Mouse (Mus musculus) MEL (cell line): Measurements from ENCODE around the gene St6gal1. TPM values are rescaled to one million over a fixed set of nuclear protein-coding genes. Genes with fewer than 3 reads are reported as not detected.

Experiments
- DNase-seq: peaks from one replicate; pipeline ENCODE4 v3.0.0; 2011; ENCODE audit warnings: low read depth, low spot score
- H3K27ac ChIP-seq: 2 replicates; pipeline ENCODE4 v1.5.1; 2012; ENCODE audit warnings: low read depth, mild to moderate bottlenecking, control low read depth, low read length, moderate library complexity; ENCODE audit not compliant: control insufficient read depth
- H3K27me3 ChIP-seq, 2 experiments: fragments of 150-350 bp in 1 of 2; sonication (generic) in 1 of 2; 2 replicates each; pipeline ENCODE4 v1.6.1; 2012; ENCODE audit warnings: low read length in 2 of 2, mild to moderate bottlenecking in 2 of 2, improper control_type of control experiment in 1 of 2, moderate library complexity in 1 of 2; ENCODE audit not compliant: insufficient read depth in 2 of 2, control insufficient read depth in 1 of 2
- H3K36me3 ChIP-seq, 2 experiments: 2 replicates each; pipeline ENCODE4 v1.6.1; 2012 to 2014; ENCODE audit warnings: low read length in 2 of 2, improper control_type of control experiment in 1 of 2, inconsistent platforms in 1 of 2, mild to moderate bottlenecking in 1 of 2; ENCODE audit not compliant: insufficient read depth in 2 of 2, control insufficient read depth in 1 of 2
- H3K4me1 ChIP-seq, 2 experiments: fragments of 150-350 bp in 1 of 2; sonication (generic) in 1 of 2; 2 replicates each; pipeline ENCODE4 v1.6.1; 2012; ENCODE audit warnings: low read length in 2 of 2, improper control_type of control experiment in 1 of 2, mild to moderate bottlenecking in 1 of 2; ENCODE audit not compliant: insufficient read depth in 2 of 2, control insufficient read depth in 1 of 2
- H3K4me3 ChIP-seq, 2 experiments: fragments of 150-350 bp in 1 of 2; sonication (generic) in 1 of 2; 2 replicates each; pipeline ENCODE4 v1.5.1; 2012; ENCODE audit warnings: low read depth in 2 of 2, low read length in 2 of 2, mild to moderate bottlenecking in 2 of 2, moderate library complexity in 2 of 2, control low read depth in 1 of 2, improper control_type of control experiment in 1 of 2; ENCODE audit not compliant: control insufficient read depth in 1 of 2, insufficient read depth in 1 of 2
- H3K79me2 ChIP-seq: 2 replicates; pipeline ENCODE4 v1.6.1; 2012; ENCODE audit warnings: mild to moderate bottlenecking, low read length, moderate library complexity; ENCODE audit not compliant: control insufficient read depth, poor library complexity, insufficient read depth
- H3K9ac ChIP-seq: 2 replicates; pipeline ENCODE4 v1.6.1; 2012; ENCODE audit warnings: low read depth, mild to moderate bottlenecking, control low read depth, low read length, moderate library complexity; ENCODE audit not compliant: control insufficient read depth, poor library complexity, severe bottlenecking
- H3K9me3 ChIP-seq: fragments of 150-350 bp; sonication (generic); replicated peaks from 2 replicates; pipeline ENCODE4 v1.6.1; 2012; ENCODE audit warnings: mild to moderate bottlenecking, low read length, improper control_type of control experiment, moderate library complexity; ENCODE audit not compliant: insufficient read depth
- BHLHE40 ChIP-seq: IDR thresholded peaks from 2 replicates; pipeline ENCODE4 v1.6.1; 2012; ENCODE audit warnings: low read depth, mild to moderate bottlenecking, inconsistent platforms, low read length, improper control_type of control experiment, borderline replicate concordance
- CHD2 ChIP-seq: IDR thresholded peaks from 2 replicates; pipeline ENCODE4 v1.6.1; 2011; ENCODE audit warnings: low read length, improper control_type of control experiment
- E2F4 ChIP-seq: IDR thresholded peaks from 2 replicates; pipeline ENCODE4 v1.6.1; 2011; ENCODE audit warnings: low read depth, low read length, improper control_type of control experiment, borderline replicate concordance
- ELF1 ChIP-seq: IDR thresholded peaks from 2 replicates; pipeline ENCODE4 v1.6.1; 2014; ENCODE audit warnings: low read depth, mild to moderate bottlenecking, inconsistent platforms, low read length, improper control_type of control experiment, moderate library complexity
- EP300 ChIP-seq, 2 experiments: IDR thresholded peaks; 2 replicates each; pipeline ENCODE4 v1.6.1; 2011; ENCODE audit warnings: improper control_type of control experiment in 2 of 2, low read length in 2 of 2, low read depth in 1 of 2, mild to moderate bottlenecking in 1 of 2
- GABPA ChIP-seq: IDR thresholded peaks from 2 replicates; pipeline ENCODE4 v1.6.1; 2012; ENCODE audit warnings: low read depth, mild to moderate bottlenecking, inconsistent platforms, low read length, improper control_type of control experiment, moderate library complexity
- KAT2A ChIP-seq: conservative IDR thresholded peaks from 2 replicates; pipeline ENCODE4 v1.6.1; 2012; ENCODE audit warnings: low read depth, low read length, improper control_type of control experiment, inconsistent platforms
- MEF2A ChIP-seq: IDR thresholded peaks from 2 replicates; pipeline ENCODE4 v1.6.1; 2014; ENCODE audit warnings: low read depth, mild to moderate bottlenecking, inconsistent platforms, low read length, improper control_type of control experiment; ENCODE audit not compliant: poor library complexity, insufficient replicate concordance, severe bottlenecking; ENCODE audit errors: extremely low read depth
- MXI1 ChIP-seq: IDR thresholded peaks from 2 replicates; pipeline ENCODE4 v1.6.1; 2011; ENCODE audit warnings: mild to moderate bottlenecking, low read depth, low read length, improper control_type of control experiment
- MYB ChIP-seq: IDR thresholded peaks from 2 replicates; pipeline ENCODE4 v1.6.1; 2011; ENCODE audit warnings: mild to moderate bottlenecking, low read depth, low read length, improper control_type of control experiment
- NRF1 ChIP-seq: IDR thresholded peaks from 2 replicates; pipeline ENCODE4 v1.6.1; 2014; ENCODE audit warnings: low read depth, mild to moderate bottlenecking, inconsistent platforms, low read length, improper control_type of control experiment, moderate library complexity; ENCODE audit not compliant: poor library complexity, insufficient read depth, severe bottlenecking
- POLR2A ChIP-seq, 2 experiments: IDR thresholded peaks; 2 replicates each; pipeline ENCODE4 v1.6.1; 2011 to 2012; ENCODE audit warnings: low read length in 2 of 2, mild to moderate bottlenecking in 2 of 2, control low read depth in 1 of 2, improper control_type of control experiment in 1 of 2, low read depth in 1 of 2, moderate library complexity in 1 of 2; ENCODE audit not compliant: control insufficient read depth in 1 of 2, insufficient read depth in 1 of 2, poor library complexity in 1 of 2
- POLR2AphosphoS5 ChIP-seq: IDR thresholded peaks from 2 replicates; pipeline ENCODE4 v1.6.1; 2012; ENCODE audit warnings: low read depth, borderline replicate concordance, mild to moderate bottlenecking, inconsistent platforms, low read length, moderate library complexity, mixed read lengths
- RAD21 ChIP-seq: IDR thresholded peaks from 2 replicates; pipeline ENCODE4 v1.6.1; 2011; ENCODE audit warnings: mild to moderate bottlenecking, low read depth, low read length, improper control_type of control experiment
- SIN3A ChIP-seq: IDR thresholded peaks from 2 replicates; pipeline ENCODE4 v1.6.1; 2012; ENCODE audit warnings: low read length, improper control_type of control experiment, inconsistent platforms
- TAL1 ChIP-seq: IDR thresholded peaks from 2 replicates; pipeline ENCODE4 v1.6.1; 2012; ENCODE audit warnings: mild to moderate bottlenecking, inconsistent platforms, low read length, moderate library complexity, mixed read lengths
- TCF12 ChIP-seq: IDR thresholded peaks from 2 replicates; pipeline ENCODE4 v1.6.1; 2014; ENCODE audit warnings: low read depth, mild to moderate bottlenecking, inconsistent platforms, low read length, improper control_type of control experiment, moderate library complexity
- UBTF ChIP-seq: IDR thresholded peaks from 2 replicates; pipeline ENCODE4 v1.6.1; 2012; ENCODE audit warnings: low read depth, mild to moderate bottlenecking, inconsistent platforms, low read length, improper control_type of control experiment, moderate library complexity, borderline replicate concordance; ENCODE audit not compliant: insufficient read depth
- USF1 ChIP-seq: IDR thresholded peaks from 2 replicates; pipeline ENCODE4 v1.6.1; 2014; ENCODE audit warnings: low read depth, mild to moderate bottlenecking, inconsistent platforms, low read length, improper control_type of control experiment, moderate library complexity
- USF2 ChIP-seq, 2 experiments: IDR thresholded peaks; 2 replicates each; pipeline ENCODE4 v1.6.1; 2011 to 2012; ENCODE audit warnings: improper control_type of control experiment in 2 of 2, low read length in 2 of 2, borderline replicate concordance in 1 of 2, inconsistent platforms in 1 of 2, low read depth in 1 of 2, mild to moderate bottlenecking in 1 of 2; ENCODE audit not compliant: insufficient read depth in 1 of 2
- ZC3H11A ChIP-seq: IDR thresholded peaks from 2 replicates; pipeline ENCODE4 v1.6.1; 2012; ENCODE audit warnings: low read depth, mild to moderate bottlenecking, inconsistent platforms, low read length, improper control_type of control experiment
- ZKSCAN1 ChIP-seq: IDR thresholded peaks from 2 replicates; pipeline ENCODE4 v1.6.1; 2012; ENCODE audit warnings: low read depth, mild to moderate bottlenecking, inconsistent platforms, low read length, improper control_type of control experiment, moderate library complexity
- ZNF384 ChIP-seq: IDR thresholded peaks from 2 replicates; pipeline ENCODE4 v1.6.1; 2012; ENCODE audit warnings: low read depth, mild to moderate bottlenecking, inconsistent platforms, low read length, improper control_type of control experiment
- polyA plus RNA-seq, 2 experiments: library from polyadenylated mRNA; stranded (reverse) in 1 of 2; unstranded in 1 of 2; fragments of >175 nt in 1 of 2; fragments of >200 nt in 1 of 2; gene quantifications; 2 replicates each; pipeline versions ENCODE4 v1.2.1 to v1.2.4; 2012; ENCODE audit warnings: low replicate concordance in 2 of 2, low read depth in 1 of 2; ENCODE audit not compliant: insufficient read length in 2 of 2, insufficient read depth in 1 of 2, missing spikeins in 1 of 2
- total RNA-seq: library from RNA; depleted of rRNA; stranded (reverse); fragments of 300-350 nt; gene quantifications from 2 replicates; pipeline ENCODE4 v1.2.3, GENCODE M21; 2012

St6gal1 gene
- total and polyA plus RNA-seq, 3 experiments, result not detected

DNA sequence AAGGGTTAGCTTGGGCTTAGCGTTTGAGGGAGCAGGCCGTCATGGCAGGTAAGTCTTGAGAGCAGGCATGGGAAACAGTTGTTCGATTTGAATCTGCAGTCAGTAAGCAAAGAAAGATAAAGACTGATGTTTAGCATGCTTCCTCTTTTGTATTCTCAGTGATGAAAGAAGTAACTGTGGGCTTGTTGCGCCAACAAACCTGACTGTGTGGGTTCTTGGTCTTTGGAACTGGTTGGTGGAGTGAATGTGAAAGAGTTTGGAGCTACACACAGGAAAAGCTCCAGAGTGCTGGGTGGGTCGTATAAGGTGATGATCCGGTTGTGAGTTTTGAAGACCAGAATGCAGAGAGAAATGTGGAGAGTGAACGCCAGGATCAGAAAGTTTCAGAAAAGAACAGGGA, 28.9 kb upstream of the St6gal1 start:
- H3K9me3 ChIP-seq, result no peaks in the 10 kb centered on the region
- H3K4me3 ChIP-seq, result no peak overlapping the region
- H3K9ac ChIP-seq, result no peak overlapping the region
- TF ChIP-seq NRF1 (no peak), MXI1 (no peak), ZKSCAN1 (no peak), ZC3H11A (no peak), MYB (no peak), POLR2A (IDR thresholded peaks at IDR 0.05; ENCODE audit: control insufficient read depth in 1 of 2, insufficient read depth in 1 of 2, low read depth in 1 of 2, low read length in 2 of 2, poor library complexity in 1 of 2) (no peak), KAT2A (no peak), UBTF (no peak), MEF2A (no peak), USF1 (no peak), RAD21 (no peak)
- H3K4me1 ChIP-seq, result no peaks in the 10 kb centered on the region
- H3K36me3 ChIP-seq, result no peaks in the 10 kb centered on the region; a peak in 1 of 4 replicates
- DNase-seq, result no peak
- H3K27ac ChIP-seq, result no peak overlapping the region
- H3K79me2 ChIP-seq, result no peaks in the 10 kb centered on the region
- peaks cover 0 to 4% of the 10 kb centered on the region in 2 experiments; a peak in 1 of 4 replicates for H3K27me3 ChIP-seq

DNA sequence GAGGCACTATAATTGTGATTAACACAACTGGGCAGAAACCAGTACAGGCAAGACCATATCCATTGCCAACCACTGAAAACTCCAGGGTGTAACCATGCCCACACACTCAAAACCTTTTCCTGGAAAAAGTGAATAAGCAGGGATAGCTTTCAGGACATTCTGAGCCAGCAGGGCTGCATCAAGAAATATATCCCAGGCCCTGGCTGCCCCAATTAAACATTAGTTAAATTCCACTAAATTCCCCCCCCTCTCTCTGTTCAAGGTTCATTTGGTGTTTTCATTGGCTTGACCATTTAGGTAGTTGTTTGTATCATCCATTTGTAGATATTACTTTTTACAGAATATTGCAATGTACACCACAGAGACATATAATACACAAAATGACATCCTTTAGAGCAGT, 28.2 kb upstream of the St6gal1 start:
- Histone ChIP-seq H3K4me3 (no peak overlapping the region), H3K9me3 (no peaks in the 10 kb centered on the region), H3K27ac (no peak overlapping the region), H3K4me1 (no peaks in the 10 kb centered on the region), H3K9ac (no peak overlapping the region), H3K36me3 (no peaks in the 10 kb centered on the region; a peak in 1 of 4 replicates), H3K27me3 (peaks cover 0 to 4% of the 10 kb centered on the region in 2 experiments; a peak in 1 of 4 replicates), H3K79me2 (no peaks in the 10 kb centered on the region)
- TF ChIP-seq CHD2 (no peak), BHLHE40 (no peak), TAL1 (no peak), ZKSCAN1 (no peak), ZNF384 (no peak), ELF1 (no peak), MYB (no peak), POLR2A (IDR thresholded peaks at IDR 0.05; ENCODE audit: control insufficient read depth in 1 of 2, insufficient read depth in 1 of 2, low read depth in 1 of 2, low read length in 2 of 2, poor library complexity in 1 of 2) (no peak), POLR2AphosphoS5 (no peak), SIN3A (no peak), TCF12 (no peak), EP300 (IDR thresholded peaks at IDR 0.05; ENCODE audit: low read depth in 1 of 2, low read length in 2 of 2) (no peak), GABPA (no peak), USF2 (IDR thresholded peaks at IDR 0.05; ENCODE audit: borderline replicate concordance in 1 of 2, insufficient read depth in 1 of 2, low read depth in 1 of 2, low read length in 2 of 2) (no peak), E2F4 (no peak)
- DNase-seq, result no peak
